Mouse (Mus musculus): Measurements from ENCODE around the gene St8sia1.

St8sia1 gene

GRCm38 (mm10) chr6:142867471-142868055 is 96.7 kb downstream of the St8sia1 start:
- DNase-seq (ENCODE audit: low read depth in 2 of 2, low spot score in 2 of 2), result peak in 1 of 2 experiments; percentile 41

GRCm38 (mm10) chr6:142867023-142867422 is 97.2 kb downstream of the St8sia1 start:
- DNase-seq (ENCODE audit: low read depth in 2 of 2, low spot score in 2 of 2), result no peak

- no peak for DNase-seq (ENCODE audit: low read depth in 2 of 2, low spot score in 2 of 2)
Observed at GRCm38 (mm10) chr6:142865199-142865598, 99.1 kb downstream of the St8sia1 start.

GRCm38 (mm10) chr6:142863881-142864280 is 100.4 kb downstream of the St8sia1 start:
- no peak for DNase-seq (ENCODE audit: low read depth in 2 of 2, low spot score in 2 of 2)

- no peak for DNase-seq (ENCODE audit: low read depth in 2 of 2, low spot score in 2 of 2)
Observed at GRCm38 (mm10) chr6:142862265-142862664, 102.0 kb downstream of the St8sia1 start.

GRCm38 (mm10) chr6:142860396-142860795 is 103.9 kb downstream of the St8sia1 start:
- no peak for DNase-seq (ENCODE audit: low read depth in 2 of 2, low spot score in 2 of 2)

GRCm38 (mm10) chr6:142859946-142860345 is 104.3 kb downstream of the St8sia1 start:
- DNase-seq (ENCODE audit: low read depth in 2 of 2, low spot score in 2 of 2), result no peak

- DNase-seq (ENCODE audit: low read depth in 2 of 2, low spot score in 2 of 2), result peak; percentile 35 to 50
Observed at GRCm38 (mm10) chr6:142858937-142859336, 105.3 kb downstream of the St8sia1 start.

- no peak for DNase-seq (ENCODE audit: low read depth in 2 of 2, low spot score in 2 of 2)
Observed at GRCm38 (mm10) chr6:142856258-142856874, 107.9 kb downstream of the St8sia1 start.

GRCm38 (mm10) chr6:142855761-142856160 is 108.5 kb downstream of the St8sia1 start:
- DNase-seq (ENCODE audit: low read depth in 2 of 2, low spot score in 2 of 2), result no peak

GRCm38 (mm10) chr6:142852419-142853377 is 111.6 kb downstream of the St8sia1 start:
- no peak for DNase-seq (ENCODE audit: low read depth in 2 of 2, low spot score in 2 of 2)

- no peak for DNase-seq (ENCODE audit: low read depth in 2 of 2, low spot score in 2 of 2)
Observed at GRCm38 (mm10) chr6:142850436-142850835, 113.8 kb downstream of the St8sia1 start.

- DNase-seq (ENCODE audit: low read depth in 2 of 2, low spot score in 2 of 2), result no peak
Observed at GRCm38 (mm10) chr6:142849326-142849725, 114.9 kb downstream of the St8sia1 start.

- DNase-seq (ENCODE audit: low read depth in 2 of 2, low spot score in 2 of 2), result no peak
Observed at GRCm38 (mm10) chr6:142847914-142848674, 116.2 kb downstream of the St8sia1 start.

GRCm38 (mm10) chr6:142846855-142847254 is 117.4 kb downstream of the St8sia1 start:
- DNase-seq (ENCODE audit: low read depth in 2 of 2, low spot score in 2 of 2), result no peak

- no peak for DNase-seq (ENCODE audit: low read depth in 2 of 2, low spot score in 2 of 2)
Observed at GRCm38 (mm10) chr6:142845066-142845465, 119.2 kb downstream of the St8sia1 start.

GRCm38 (mm10) chr6:142844061-142844460 is 120.2 kb downstream of the St8sia1 start:
- no peak for DNase-seq (ENCODE audit: low read depth in 2 of 2, low spot score in 2 of 2)

GRCm38 (mm10) chr6:142838501-142838900 is 125.8 kb downstream of the St8sia1 start:
- DNase-seq (ENCODE audit: low read depth in 2 of 2, low spot score in 2 of 2), result no peak

- no peak for DNase-seq (ENCODE audit: low read depth in 2 of 2, low spot score in 2 of 2)
Observed at GRCm38 (mm10) chr6:142837326-142837725, 126.9 kb downstream of the St8sia1 start.

GRCm38 (mm10) chr6:142835726-142836125 is 128.5 kb downstream of the St8sia1 start:
- no peak for DNase-seq (ENCODE audit: low read depth in 2 of 2, low spot score in 2 of 2)

GRCm38 (mm10) chr6:142834911-142835310 is 129.3 kb downstream of the St8sia1 start:
- no peak for DNase-seq (ENCODE audit: low read depth in 2 of 2, low spot score in 2 of 2)
